Mouse (Mus musculus): ENCODE measurements around the gene Klkb1. TPM values are rescaled to one million over a fixed set of nuclear protein-coding genes. Genes with fewer than 3 reads are reported as not detected.

The Klkb1 gene
- polyA plus RNA-seq, 1 experiment: 0.03 TPM

DNA sequence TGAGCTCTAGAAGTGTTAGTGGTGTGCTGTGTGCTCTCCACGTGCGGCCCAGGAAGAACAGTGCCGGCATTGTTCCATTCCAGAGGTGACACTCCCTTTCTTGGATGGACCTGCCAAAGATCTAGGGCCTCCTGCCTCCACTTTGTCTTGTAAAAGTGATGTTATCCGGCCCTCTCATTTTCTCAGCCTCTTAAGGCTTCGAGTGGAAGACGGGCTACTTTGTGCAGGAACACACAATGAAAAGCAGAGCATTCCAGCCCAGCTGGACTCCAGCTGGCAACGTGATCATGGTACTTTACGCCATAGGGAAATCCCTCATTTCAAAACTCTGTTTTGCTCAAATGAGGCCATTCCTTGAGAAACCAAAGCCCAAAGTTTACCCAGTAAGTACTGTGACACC lies 27.7 kb downstream of the Klkb1 start:
- DNase-seq: no peak
- WGBS: 33% methylated on average over 8 of the region's 8 CpGs
- no peaks in the 10 kb centered on the region for H3K27me3 ChIP-seq (ENCODE audit: control insufficient read depth, insufficient read depth, low read length)
- no peak for TF ChIP-seq POLR2A (IDR thresholded peaks at IDR 0.05; ENCODE audit: borderline replicate concordance, insufficient read depth, low read length)
- TF ChIP-seq CTCF (IDR thresholded peaks at IDR 0.05; ENCODE audit: borderline replicate concordance, insufficient read depth, low read depth, low read length): no peak
- no peak overlapping the region for H3K4me3 ChIP-seq (replicated peaks; ENCODE audit: insufficient read depth, low read depth, low read length)
- no peaks in the 10 kb centered on the region for H3K4me1 ChIP-seq (ENCODE audit: control insufficient read depth, insufficient read depth, low read length)
- no peak overlapping the region for H3K27ac ChIP-seq (ENCODE audit: insufficient read depth, low read length)

DNA sequence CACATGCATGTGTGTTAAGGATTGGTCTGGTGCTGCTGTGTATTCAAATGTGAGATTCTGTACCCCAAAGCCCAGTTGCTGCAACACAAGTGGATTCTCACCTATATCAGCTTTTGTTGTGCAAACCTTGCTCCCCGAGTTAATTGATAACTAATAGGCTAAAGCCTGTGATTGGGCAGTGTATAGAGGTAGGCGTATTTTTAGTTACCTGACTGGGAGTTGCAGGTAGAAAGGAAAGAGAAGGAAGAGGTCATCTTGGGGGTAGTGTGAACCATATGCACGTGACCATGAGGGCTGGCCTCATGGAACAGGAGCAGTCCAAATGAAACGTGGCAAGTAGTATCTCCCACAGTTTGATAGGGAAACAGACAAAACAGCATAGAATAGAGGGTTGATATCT lies 29.7 kb downstream of the Klkb1 start:
- Histone ChIP-seq H3K27ac (ENCODE audit: insufficient read depth, low read length) (no peak overlapping the region), H3K27me3 (ENCODE audit: control insufficient read depth, insufficient read depth, low read length) (no peaks in the 10 kb centered on the region), H3K4me3 (replicated peaks; ENCODE audit: insufficient read depth, low read depth, low read length) (no peak overlapping the region), H3K4me1 (ENCODE audit: control insufficient read depth, insufficient read depth, low read length) (no peaks in the 10 kb centered on the region)
- TF ChIP-seq POLR2A (IDR thresholded peaks at IDR 0.05; ENCODE audit: borderline replicate concordance, insufficient read depth, low read length): no peak
- TF ChIP-seq CTCF (IDR thresholded peaks at IDR 0.05; ENCODE audit: borderline replicate concordance, insufficient read depth, low read depth, low read length): no peak
- 87% methylated on average over 4 of the region's 4 CpGs for WGBS
- DNase-seq: no peak

DNA sequence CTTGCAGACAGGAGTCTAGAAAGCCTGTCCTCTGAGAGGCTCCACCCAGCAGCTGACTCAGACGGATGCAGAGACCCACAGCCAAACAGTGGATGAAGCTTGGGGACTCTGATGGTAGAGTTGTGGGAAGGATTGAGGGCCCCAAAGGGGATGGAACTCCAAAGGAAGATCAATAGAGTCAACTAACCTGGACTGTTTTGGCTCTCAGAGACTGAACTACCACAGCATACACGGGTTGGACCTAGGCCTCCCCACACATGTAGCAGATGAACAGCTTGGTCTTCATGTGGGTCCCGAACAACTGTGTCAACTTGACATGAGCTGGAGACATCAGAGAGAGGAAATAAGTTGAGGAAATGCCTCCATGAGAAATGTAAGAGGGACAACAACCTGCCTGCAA lies 31.8 kb downstream of the Klkb1 start:
- TF ChIP-seq CTCF (IDR thresholded peaks at IDR 0.05; ENCODE audit: borderline replicate concordance, insufficient read depth, low read depth, low read length) (no peak), POLR2A (IDR thresholded peaks at IDR 0.05; ENCODE audit: borderline replicate concordance, insufficient read depth, low read length) (no peak)
- DNase-seq: no peak
- Histone ChIP-seq H3K27ac (ENCODE audit: insufficient read depth, low read length) (no peak overlapping the region), H3K4me3 (replicated peaks; ENCODE audit: insufficient read depth, low read depth, low read length) (no peak overlapping the region), H3K27me3 (ENCODE audit: control insufficient read depth, insufficient read depth, low read length) (no peaks in the 10 kb centered on the region), H3K4me1 (ENCODE audit: control insufficient read depth, insufficient read depth, low read length) (no peaks in the 10 kb centered on the region)
- WGBS: 81% methylated on average over 3 of the region's 3 CpGs

GRCm38 (mm10) chr8:45261920-45262319 lies 32.7 kb downstream of the Klkb1 start, which contains the start of gene F11:
Gene F11, minus strand, starts transcription at chr8:45262031.
- WGBS: 88% methylated on average over 10 of the region's 10 CpGs
- H3K4me3 ChIP-seq (replicated peaks; ENCODE audit: insufficient read depth, low read depth, low read length): no peak within 1 kb of the TSS
- H3K27me3 ChIP-seq (ENCODE audit: control insufficient read depth, insufficient read depth, low read length): no peaks in the 10 kb centered on the region
- H3K4me1 ChIP-seq (ENCODE audit: control insufficient read depth, insufficient read depth, low read length): no peaks in the 10 kb centered on the region
- H3K27ac ChIP-seq (ENCODE audit: insufficient read depth, low read length): no peak within 1 kb of the TSS
- TF ChIP-seq CTCF (IDR thresholded peaks at IDR 0.05; ENCODE audit: borderline replicate concordance, insufficient read depth, low read depth, low read length): no peak
- no peak for TF ChIP-seq POLR2A (IDR thresholded peaks at IDR 0.05; ENCODE audit: borderline replicate concordance, insufficient read depth, low read length)
- no peak for DNase-seq

GRCm38 (mm10) chr8:45258421-45258820 lies 36.2 kb downstream of the Klkb1 start:
- Histone ChIP-seq H3K27me3 (ENCODE audit: control insufficient read depth, insufficient read depth, low read length) (no peaks in the 10 kb centered on the region), H3K27ac (ENCODE audit: insufficient read depth, low read length) (no peak overlapping the region), H3K4me1 (ENCODE audit: control insufficient read depth, insufficient read depth, low read length) (no peaks in the 10 kb centered on the region), H3K4me3 (replicated peaks; ENCODE audit: insufficient read depth, low read depth, low read length) (no peak overlapping the region)
- TF ChIP-seq CTCF (IDR thresholded peaks at IDR 0.05; ENCODE audit: borderline replicate concordance, insufficient read depth, low read depth, low read length): no peak
- TF ChIP-seq POLR2A (IDR thresholded peaks at IDR 0.05; ENCODE audit: borderline replicate concordance, insufficient read depth, low read length): no peak
- WGBS: 73% methylated on average over 8 of the region's 8 CpGs
- no peak for DNase-seq

DNA sequence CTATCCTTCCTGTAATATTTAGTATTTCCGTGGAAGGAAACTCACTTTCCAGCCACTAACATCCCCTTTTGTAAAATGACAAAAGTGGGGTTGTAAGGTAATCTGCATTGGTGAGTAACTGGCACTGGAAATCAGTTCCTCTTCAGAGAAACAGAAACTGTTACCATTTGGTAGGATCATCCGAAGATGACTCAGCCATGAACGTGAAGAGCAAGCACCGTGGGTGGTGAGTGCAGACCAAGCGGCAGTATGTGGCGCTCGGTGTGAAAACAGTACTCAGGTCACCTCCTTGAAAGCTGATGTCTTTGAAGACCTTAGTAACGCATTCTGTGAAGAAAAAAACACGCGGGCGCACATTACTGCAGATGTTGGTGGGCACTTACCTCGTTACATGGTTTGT lies 39.6 kb downstream of the Klkb1 start:
- Histone ChIP-seq H3K4me1 (ENCODE audit: control insufficient read depth, insufficient read depth, low read length) (no peaks in the 10 kb centered on the region), H3K27me3 (ENCODE audit: control insufficient read depth, insufficient read depth, low read length) (no peaks in the 10 kb centered on the region), H3K27ac (ENCODE audit: insufficient read depth, low read length) (no peak overlapping the region), H3K4me3 (replicated peaks; ENCODE audit: insufficient read depth, low read depth, low read length) (no peak overlapping the region)
- TF ChIP-seq CTCF (IDR thresholded peaks at IDR 0.05; ENCODE audit: borderline replicate concordance, insufficient read depth, low read depth, low read length) (no peak), POLR2A (IDR thresholded peaks at IDR 0.05; ENCODE audit: borderline replicate concordance, insufficient read depth, low read length) (no peak)
- no peak for DNase-seq
- whole genome bisulfite sequencing: 78% methylated on average over 12 of the region's 12 CpGs

GRCm38 (mm10) chr8:45254194-45254842 lies 40.3 kb downstream of the Klkb1 start:
- Histone ChIP-seq H3K27me3 (ENCODE audit: control insufficient read depth, insufficient read depth, low read length) (no peaks in the 10 kb centered on the region), H3K4me3 (replicated peaks; ENCODE audit: insufficient read depth, low read depth, low read length) (no peak overlapping the region), H3K27ac (ENCODE audit: insufficient read depth, low read length) (no peak overlapping the region), H3K4me1 (ENCODE audit: control insufficient read depth, insufficient read depth, low read length) (no peaks in the 10 kb centered on the region)
- TF ChIP-seq POLR2A (IDR thresholded peaks at IDR 0.05; ENCODE audit: borderline replicate concordance, insufficient read depth, low read length) (no peak), CTCF (IDR thresholded peaks at IDR 0.05; ENCODE audit: borderline replicate concordance, insufficient read depth, low read depth, low read length) (no peak)
- 82% methylated on average over 8 of the region's 8 CpGs for WGBS
- no peak for DNase-seq

DNA sequence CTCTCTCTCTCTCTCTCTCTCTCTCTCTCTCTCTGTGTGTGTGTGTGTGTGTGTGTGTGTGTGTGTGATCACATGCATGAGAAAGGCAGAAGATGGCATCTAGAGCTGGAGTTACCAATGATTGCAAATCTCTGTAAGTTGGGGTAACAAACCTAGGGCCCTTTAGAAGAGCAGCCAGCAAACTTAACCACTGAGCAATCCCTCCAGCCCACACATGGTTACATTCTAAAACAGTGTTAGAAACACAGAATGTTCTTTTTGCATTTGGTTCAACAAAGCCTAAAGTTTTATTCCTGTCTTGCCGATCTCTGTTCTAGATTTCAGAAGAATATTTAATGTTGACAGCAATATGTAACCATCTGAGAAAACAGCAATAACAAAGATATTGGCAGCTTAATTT lies 41.1 kb downstream of the Klkb1 start:
- Histone ChIP-seq H3K4me1 (ENCODE audit: control insufficient read depth, insufficient read depth, low read length) (no peaks in the 10 kb centered on the region), H3K27me3 (ENCODE audit: control insufficient read depth, insufficient read depth, low read length) (no peaks in the 10 kb centered on the region), H3K27ac (ENCODE audit: insufficient read depth, low read length) (no peak overlapping the region), H3K4me3 (replicated peaks; ENCODE audit: insufficient read depth, low read depth, low read length) (no peak overlapping the region)
- no peak for TF ChIP-seq CTCF (IDR thresholded peaks at IDR 0.05; ENCODE audit: borderline replicate concordance, insufficient read depth, low read depth, low read length)
- no peak for TF ChIP-seq POLR2A (IDR thresholded peaks at IDR 0.05; ENCODE audit: borderline replicate concordance, insufficient read depth, low read length)
- 97% methylated on average over 1 of the region's 1 CpGs for WGBS
- DNase-seq: no peak

Measured in cerebellum, adult 2 months (tissue).